Mouse (Mus musculus): ENCODE measurements around the gene Tex13c3.
"Not testable (repeated sequence)": the region's sequence is repeated elsewhere in the genome, so short reads cannot be mapped to it uniquely, and the experiment has no call there.

Gene Tex13c3

DNA sequence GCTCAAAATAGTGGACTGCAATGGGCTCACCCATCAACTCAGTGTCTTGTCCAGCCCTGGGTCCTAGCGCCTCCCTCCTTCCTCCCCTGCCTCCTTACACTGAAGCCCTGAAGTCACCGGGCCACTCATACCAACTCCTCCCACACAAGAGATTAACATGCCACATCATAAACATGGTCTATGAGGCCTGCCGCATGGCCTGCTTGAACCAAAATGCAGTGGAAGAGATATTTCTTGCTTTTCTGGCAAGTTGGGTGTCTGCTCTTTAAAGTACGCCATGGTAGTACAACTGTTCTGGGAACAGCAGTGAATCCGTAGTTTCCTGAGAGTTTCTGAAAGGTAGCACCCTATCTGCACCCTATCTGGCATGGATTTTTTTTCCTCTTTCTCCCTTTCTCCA is at the start of gene Tex13c3:
Gene Tex13c3 (minus strand): TSS at position 101 of the 400 bp plus-strand sequence.
- not testable (repeated sequence) for DNase-seq (ENCODE audit: low read depth, low spot score)

GRCm38 (mm10) chrX:19489731-19490130 is 8.6 kb upstream of the Tex13c3 start:
- DNase-seq (ENCODE audit: low read depth, low spot score) = no peak

All from ES-CJ7 (cell line).